Mouse (Mus musculus) MEL (cell line): ENCODE measurements around the gene Olfm2. TPM values are rescaled to one million over a fixed set of nuclear protein-coding genes. Genes with fewer than 3 reads are reported as not detected.

ENCODE experiments used
- DNase-seq: peaks from one replicate; pipeline ENCODE4 v3.0.0; 2011; ENCODE audit warnings: low read depth, low spot score
- H3K27ac ChIP-seq: 2 replicates; pipeline ENCODE4 v1.5.1; 2012; ENCODE audit warnings: low read depth, mild to moderate bottlenecking, control low read depth, low read length, moderate library complexity; ENCODE audit not compliant: control insufficient read depth
- H3K27me3 ChIP-seq, 2 experiments: fragments of 150-350 bp in 1 of 2; sonication (generic) in 1 of 2; 2 replicates each; pipeline ENCODE4 v1.6.1; 2012; ENCODE audit warnings: low read length in 2 of 2, mild to moderate bottlenecking in 2 of 2, improper control_type of control experiment in 1 of 2, moderate library complexity in 1 of 2; ENCODE audit not compliant: insufficient read depth in 2 of 2, control insufficient read depth in 1 of 2
- H3K36me3 ChIP-seq, 2 experiments: 2 replicates each; pipeline ENCODE4 v1.6.1; 2012 to 2014; ENCODE audit warnings: low read length in 2 of 2, improper control_type of control experiment in 1 of 2, inconsistent platforms in 1 of 2, mild to moderate bottlenecking in 1 of 2; ENCODE audit not compliant: insufficient read depth in 2 of 2, control insufficient read depth in 1 of 2
- H3K4me1 ChIP-seq, 2 experiments: fragments of 150-350 bp in 1 of 2; sonication (generic) in 1 of 2; 2 replicates each; pipeline ENCODE4 v1.6.1; 2012; ENCODE audit warnings: low read length in 2 of 2, improper control_type of control experiment in 1 of 2, mild to moderate bottlenecking in 1 of 2; ENCODE audit not compliant: insufficient read depth in 2 of 2, control insufficient read depth in 1 of 2
- H3K4me3 ChIP-seq, 2 experiments: fragments of 150-350 bp in 1 of 2; sonication (generic) in 1 of 2; 2 replicates each; pipeline ENCODE4 v1.5.1; 2012; ENCODE audit warnings: low read depth in 2 of 2, low read length in 2 of 2, mild to moderate bottlenecking in 2 of 2, moderate library complexity in 2 of 2, control low read depth in 1 of 2, improper control_type of control experiment in 1 of 2; ENCODE audit not compliant: control insufficient read depth in 1 of 2, insufficient read depth in 1 of 2
- H3K79me2 ChIP-seq: 2 replicates; pipeline ENCODE4 v1.6.1; 2012; ENCODE audit warnings: mild to moderate bottlenecking, low read length, moderate library complexity; ENCODE audit not compliant: control insufficient read depth, poor library complexity, insufficient read depth
- H3K9ac ChIP-seq: 2 replicates; pipeline ENCODE4 v1.6.1; 2012; ENCODE audit warnings: low read depth, mild to moderate bottlenecking, control low read depth, low read length, moderate library complexity; ENCODE audit not compliant: control insufficient read depth, poor library complexity, severe bottlenecking
- H3K9me3 ChIP-seq: fragments of 150-350 bp; sonication (generic); replicated peaks from 2 replicates; pipeline ENCODE4 v1.6.1; 2012; ENCODE audit warnings: mild to moderate bottlenecking, low read length, improper control_type of control experiment, moderate library complexity; ENCODE audit not compliant: insufficient read depth
- CHD1 ChIP-seq: IDR thresholded peaks from 2 replicates; pipeline ENCODE4 v1.6.1; 2012; ENCODE audit warnings: low read depth, mild to moderate bottlenecking, inconsistent platforms, low read length, improper control_type of control experiment
- CTCF ChIP-seq, 3 experiments: IDR thresholded peaks in 2 of 3; conservative IDR thresholded peaks in 1 of 3; 2 replicates each; pipeline ENCODE4 v1.5.1; 2011 to 2012; ENCODE audit warnings: low read length in 3 of 3, low read depth in 2 of 3, mild to moderate bottlenecking in 2 of 3, improper control_type of control experiment in 1 of 3, inconsistent platforms in 1 of 3, mixed read lengths in 1 of 3, moderate library complexity in 1 of 3; ENCODE audit not compliant: control insufficient read depth in 1 of 3, insufficient read depth in 1 of 3, poor library complexity in 1 of 3, severe bottlenecking in 1 of 3
- E2F4 ChIP-seq: IDR thresholded peaks from 2 replicates; pipeline ENCODE4 v1.6.1; 2011; ENCODE audit warnings: low read depth, low read length, improper control_type of control experiment, borderline replicate concordance
- ELF1 ChIP-seq: IDR thresholded peaks from 2 replicates; pipeline ENCODE4 v1.6.1; 2014; ENCODE audit warnings: low read depth, mild to moderate bottlenecking, inconsistent platforms, low read length, improper control_type of control experiment, moderate library complexity
- EP300 ChIP-seq, 2 experiments: IDR thresholded peaks; 2 replicates each; pipeline ENCODE4 v1.6.1; 2011; ENCODE audit warnings: improper control_type of control experiment in 2 of 2, low read length in 2 of 2, low read depth in 1 of 2, mild to moderate bottlenecking in 1 of 2
- GABPA ChIP-seq: IDR thresholded peaks from 2 replicates; pipeline ENCODE4 v1.6.1; 2012; ENCODE audit warnings: low read depth, mild to moderate bottlenecking, inconsistent platforms, low read length, improper control_type of control experiment, moderate library complexity
- HCFC1 ChIP-seq: IDR thresholded peaks from 2 replicates; pipeline ENCODE4 v1.6.1; 2012; ENCODE audit warnings: low read depth, mild to moderate bottlenecking, inconsistent platforms, low read length, improper control_type of control experiment, moderate library complexity
- JUND ChIP-seq: IDR thresholded peaks from 2 replicates; pipeline ENCODE4 v1.6.1; 2011; ENCODE audit warnings: low read depth, mild to moderate bottlenecking, improper control_type of control experiment, low read length
- MAFK ChIP-seq: IDR thresholded peaks from 2 replicates; pipeline ENCODE4 v1.6.1; 2011; ENCODE audit warnings: low read depth, mild to moderate bottlenecking, low read length, improper control_type of control experiment, borderline replicate concordance
- MAZ ChIP-seq: IDR thresholded peaks from 2 replicates; pipeline ENCODE4 v1.6.1; 2012; ENCODE audit warnings: low read depth, mild to moderate bottlenecking, inconsistent platforms, low read length, improper control_type of control experiment
- MXI1 ChIP-seq: IDR thresholded peaks from 2 replicates; pipeline ENCODE4 v1.6.1; 2011; ENCODE audit warnings: mild to moderate bottlenecking, low read depth, low read length, improper control_type of control experiment
- MYB ChIP-seq: IDR thresholded peaks from 2 replicates; pipeline ENCODE4 v1.6.1; 2011; ENCODE audit warnings: mild to moderate bottlenecking, low read depth, low read length, improper control_type of control experiment
- MYC ChIP-seq: IDR thresholded peaks from 2 replicates; pipeline ENCODE4 v1.6.1; 2011; ENCODE audit warnings: low read depth, mild to moderate bottlenecking, low read length, improper control_type of control experiment, moderate library complexity
- NELFE ChIP-seq: IDR thresholded peaks from 2 replicates; pipeline ENCODE4 v1.6.1; 2011; ENCODE audit warnings: low read depth, low read length, improper control_type of control experiment
- NRF1 ChIP-seq: IDR thresholded peaks from 2 replicates; pipeline ENCODE4 v1.6.1; 2014; ENCODE audit warnings: low read depth, mild to moderate bottlenecking, inconsistent platforms, low read length, improper control_type of control experiment, moderate library complexity; ENCODE audit not compliant: poor library complexity, insufficient read depth, severe bottlenecking
- POLR2A ChIP-seq, 2 experiments: IDR thresholded peaks; 2 replicates each; pipeline ENCODE4 v1.6.1; 2011 to 2012; ENCODE audit warnings: low read length in 2 of 2, mild to moderate bottlenecking in 2 of 2, control low read depth in 1 of 2, improper control_type of control experiment in 1 of 2, low read depth in 1 of 2, moderate library complexity in 1 of 2; ENCODE audit not compliant: control insufficient read depth in 1 of 2, insufficient read depth in 1 of 2, poor library complexity in 1 of 2
- RAD21 ChIP-seq: IDR thresholded peaks from 2 replicates; pipeline ENCODE4 v1.6.1; 2011; ENCODE audit warnings: mild to moderate bottlenecking, low read depth, low read length, improper control_type of control experiment
- RCOR1 ChIP-seq: IDR thresholded peaks from 2 replicates; pipeline ENCODE4 v1.6.1; 2012; ENCODE audit warnings: low read depth, mild to moderate bottlenecking, inconsistent platforms, low read length, improper control_type of control experiment
- SIN3A ChIP-seq: IDR thresholded peaks from 2 replicates; pipeline ENCODE4 v1.6.1; 2012; ENCODE audit warnings: low read length, improper control_type of control experiment, inconsistent platforms
- SMC3 ChIP-seq: IDR thresholded peaks from 2 replicates; pipeline ENCODE4 v1.6.1; 2011; ENCODE audit warnings: low read depth, low read length, improper control_type of control experiment
- TAL1 ChIP-seq: IDR thresholded peaks from 2 replicates; pipeline ENCODE4 v1.6.1; 2012; ENCODE audit warnings: mild to moderate bottlenecking, inconsistent platforms, low read length, moderate library complexity, mixed read lengths
- TBP ChIP-seq: IDR thresholded peaks from 2 replicates; pipeline ENCODE4 v1.8.0; 2011; ENCODE audit warnings: low read depth, low read length, improper control_type of control experiment
- TCF12 ChIP-seq: IDR thresholded peaks from 2 replicates; pipeline ENCODE4 v1.6.1; 2014; ENCODE audit warnings: low read depth, mild to moderate bottlenecking, inconsistent platforms, low read length, improper control_type of control experiment, moderate library complexity
- UBTF ChIP-seq: IDR thresholded peaks from 2 replicates; pipeline ENCODE4 v1.6.1; 2012; ENCODE audit warnings: low read depth, mild to moderate bottlenecking, inconsistent platforms, low read length, improper control_type of control experiment, moderate library complexity, borderline replicate concordance; ENCODE audit not compliant: insufficient read depth
- USF1 ChIP-seq: IDR thresholded peaks from 2 replicates; pipeline ENCODE4 v1.6.1; 2014; ENCODE audit warnings: low read depth, mild to moderate bottlenecking, inconsistent platforms, low read length, improper control_type of control experiment, moderate library complexity
- USF2 ChIP-seq, 2 experiments: IDR thresholded peaks; 2 replicates each; pipeline ENCODE4 v1.6.1; 2011 to 2012; ENCODE audit warnings: improper control_type of control experiment in 2 of 2, low read length in 2 of 2, borderline replicate concordance in 1 of 2, inconsistent platforms in 1 of 2, low read depth in 1 of 2, mild to moderate bottlenecking in 1 of 2; ENCODE audit not compliant: insufficient read depth in 1 of 2
- ZC3H11A ChIP-seq: IDR thresholded peaks from 2 replicates; pipeline ENCODE4 v1.6.1; 2012; ENCODE audit warnings: low read depth, mild to moderate bottlenecking, inconsistent platforms, low read length, improper control_type of control experiment
- ZKSCAN1 ChIP-seq: IDR thresholded peaks from 2 replicates; pipeline ENCODE4 v1.6.1; 2012; ENCODE audit warnings: low read depth, mild to moderate bottlenecking, inconsistent platforms, low read length, improper control_type of control experiment, moderate library complexity
- ZNF384 ChIP-seq: IDR thresholded peaks from 2 replicates; pipeline ENCODE4 v1.6.1; 2012; ENCODE audit warnings: low read depth, mild to moderate bottlenecking, inconsistent platforms, low read length, improper control_type of control experiment
- polyA plus RNA-seq, 2 experiments: library from polyadenylated mRNA; stranded (reverse) in 1 of 2; unstranded in 1 of 2; fragments of >175 nt in 1 of 2; fragments of >200 nt in 1 of 2; gene quantifications; 2 replicates each; pipeline versions ENCODE4 v1.2.1 to v1.2.4; 2012; ENCODE audit warnings: low replicate concordance in 2 of 2, low read depth in 1 of 2; ENCODE audit not compliant: insufficient read length in 2 of 2, insufficient read depth in 1 of 2, missing spikeins in 1 of 2
- total RNA-seq: library from RNA; depleted of rRNA; stranded (reverse); fragments of 300-350 nt; gene quantifications from 2 replicates; pipeline ENCODE4 v1.2.3, GENCODE M21; 2012

Olfm2 gene
- total and polyA plus RNA-seq, 3 experiments: 0.54 to 1.9 TPM; not detected in 1

GRCm38 (mm10) chr9:20740407-20740806 lies 5.7 kb downstream of the Olfm2 start (continued):
- TF ChIP-seq USF2 (IDR thresholded peaks at IDR 0.05; ENCODE audit: borderline replicate concordance in 1 of 2, insufficient read depth in 1 of 2, low read depth in 1 of 2, low read length in 2 of 2): no peak
- no peak for TF ChIP-seq USF1
- no peak for TF ChIP-seq ZKSCAN1
- TF ChIP-seq ELF1: peak; percentile 72
- peak; percentile 28 to 32; a peak in 1 of 4 replicates for TF ChIP-seq EP300 (IDR thresholded peaks at IDR 0.05; ENCODE audit: low read depth in 1 of 2, low read length in 2 of 2)
- 0 out of 2 replicates have a peak, but pooled peaks have one; percentile 52 for TF ChIP-seq JUND
- no peak for TF ChIP-seq GABPA
- TF ChIP-seq CTCF (IDR thresholded peaks at IDR 0.05 in 2 of 3, conservative IDR thresholded peaks at IDR 0.05 in 1 of 3; ENCODE audit: control insufficient read depth in 1 of 3, insufficient read depth in 1 of 3, low read depth in 2 of 3, low read length in 3 of 3, poor library complexity in 1 of 3, severe bottlenecking in 1 of 3): peak in 2 of 3 experiments; percentile 100; a peak in 5 of 6 replicates
- peak; percentile 70; the same call in 1 of the 2 replicates for TF ChIP-seq RCOR1
- TF ChIP-seq UBTF: no peak

GRCm38 (mm10) chr9:20738251-20738999 lies 7.7 kb downstream of the Olfm2 start:
- no peaks in the 10 kb centered on the region for H3K79me2 ChIP-seq
- no peak overlapping the region for H3K27ac ChIP-seq
- H3K9me3 ChIP-seq: no peaks in the 10 kb centered on the region
- peaks cover 0 to 4% of the 10 kb centered on the region in 2 experiments; a peak in 2 of 4 replicates for H3K36me3 ChIP-seq
- peaks cover 2 to 8% of the 10 kb centered on the region in 2 experiments; a peak in 2 of 4 replicates for H3K27me3 ChIP-seq
- peak; percentile 77 to 94 (median 86) for TF ChIP-seq CTCF (IDR thresholded peaks at IDR 0.05 in 2 of 3, conservative IDR thresholded peaks at IDR 0.05 in 1 of 3; ENCODE audit: control insufficient read depth in 1 of 3, insufficient read depth in 1 of 3, low read depth in 2 of 3, low read length in 3 of 3, poor library complexity in 1 of 3, severe bottlenecking in 1 of 3)
- TF ChIP-seq ZC3H11A: peak; percentile 84
- no peak for TF ChIP-seq MYB
- TF ChIP-seq CHD1: no peak
- TF ChIP-seq MYC: peak; percentile 99
- no peak for TF ChIP-seq NRF1
- TF ChIP-seq RCOR1: no peak; the same call in 1 of the 2 replicates
- TF ChIP-seq HCFC1: no peak
- TF ChIP-seq USF1: peak; percentile 67
- no peak for TF ChIP-seq GABPA
- peak; percentile 99 for TF ChIP-seq ZNF384
- peak; percentile 72 for TF ChIP-seq RAD21
- TF ChIP-seq SIN3A: no peak; the same call in 1 of the 2 replicates
- peak; percentile 13; the same call in 1 of the 2 replicates for TF ChIP-seq ZKSCAN1
- TF ChIP-seq TBP: peak; percentile 34; the same call in 1 of the 2 replicates
- no peak for TF ChIP-seq MAFK
- TF ChIP-seq POLR2A (IDR thresholded peaks at IDR 0.05; ENCODE audit: control insufficient read depth in 1 of 2, insufficient read depth in 1 of 2, low read depth in 1 of 2, low read length in 2 of 2, poor library complexity in 1 of 2): no peak
- TF ChIP-seq E2F4: no peak
- 0 out of 2 replicates have a peak, but pooled peaks have one; percentile 54 for TF ChIP-seq MAZ
- no peak for TF ChIP-seq UBTF
- TF ChIP-seq TAL1: no peak
- no peak; the same call in 1 of the 2 replicates for TF ChIP-seq MXI1
- TF ChIP-seq SMC3: peak; percentile 91
- no peak for TF ChIP-seq USF2 (IDR thresholded peaks at IDR 0.05; ENCODE audit: borderline replicate concordance in 1 of 2, insufficient read depth in 1 of 2, low read depth in 1 of 2, low read length in 2 of 2)
- TF ChIP-seq TCF12: no peak
- TF ChIP-seq NELFE: no peak
- TF ChIP-seq JUND: no peak
- H3K9ac ChIP-seq: no peak overlapping the region
- H3K4me3 ChIP-seq: no peak overlapping the region
- peaks cover 0 to 9% of the 10 kb centered on the region in 2 experiments; a peak in 1 of 4 replicates for H3K4me1 ChIP-seq
- DNase-seq: peak; percentile 95
